Mouse (Mus musculus) embryonic stem cell, embryonic (primary cell): ENCODE data around the gene Des.

Source experiments
- CTCF ChIA-PET, 4 experiments: fragments of 300-600 bp in 2 of 4; fragments of 350-600 bp in 2 of 4; sonication (Branson Sonifier 250); formaldehyde crosslinking; loops; one replicate each; lab custom pipeline; 2022; ENCODE audit warnings: inconsistent platforms in 2 of 4; lab: Charles Lee
- POLR2A ChIA-PET, 4 experiments: fragments of 300-600 bp in 2 of 4; fragments of 350-600 bp in 2 of 4; sonication (Branson Sonifier 250); formaldehyde crosslinking; loops; one replicate each; lab custom pipeline; 2022; ENCODE audit warnings: antibody characterized with exemption in 4 of 4, inconsistent platforms in 1 of 4; lab: Charles Lee

Des gene

GRCm38 (mm10) chr1:75386149-75386548 lies 26.0 kb downstream of the Des start:
- ChIA-PET CTCF (interaction anchor here in 3 of 4 experiments (0.6 to 1.4 kb wide), 4 partner anchors 13 to 66 kb away, joined by 3 to 6 read pairs (median 4); no protein-coding TSS in a partner anchor), POLR2A (interaction anchor here in 2 of 4 experiments (0.8 to 1.3 kb wide), 2 partner anchors 14 to 54 kb away, joined by 3 read pairs; no protein-coding TSS in a partner anchor)

GRCm38 (mm10) chr1:75387469-75387928 lies 27.4 kb downstream of the Des start:
- CTCF ChIA-PET: interaction anchor here in 3 of 4 experiments (0.5 to 3.9 kb wide), 9 partner anchors 11 to 486 kb away, joined by 3 to 22 read pairs (median 4); no protein-coding TSS in a partner anchor
- POLR2A ChIA-PET: interaction anchor here in 2 of 4 experiments (0.8 to 1.5 kb wide), 5 partner anchors 17 to 92 kb away, joined by 3 to 5 read pairs (median 4); partner anchors contain the start of genes Chpf (in 1 of the 2) and Tmem198 (in 1 of the 2)

GRCm38 (mm10) chr1:75387929-75388897 lies 28.1 kb downstream of the Des start:
- CTCF ChIA-PET: interaction anchor here (0.5 to 3.9 kb wide), 13 partner anchors 10 to 487 kb away, joined by 3 to 22 read pairs (median 4); no protein-coding TSS in a partner anchor
- POLR2A ChIA-PET: interaction anchor here in 3 of 4 experiments (0.8 to 1.5 kb wide), 8 partner anchors 18 to 118 kb away, joined by 3 to 5 read pairs (median 4); partner anchors contain the start of genes Chpf (in 1 of the 3), Inha (in 1 of the 3), Obsl1 (in 1 of the 3) and Tmem198 (in 1 of the 3)

GRCm38 (mm10) chr1:75388898-75389515 lies 28.9 kb downstream of the Des start:
- CTCF ChIA-PET: interaction anchor here (0.9 to 3.9 kb wide), 13 partner anchors 8 to 88 kb away, joined by 3 to 22 read pairs (median 4); no protein-coding TSS in a partner anchor

GRCm38 (mm10) chr1:75393139-75393538 lies 33.0 kb downstream of the Des start:
- ChIA-PET CTCF (interaction anchor here (0.7 to 2.1 kb wide), 6 partner anchors 20 to 74 kb away, joined by 3 to 11 read pairs (median 5); no protein-coding TSS in a partner anchor), POLR2A (interaction anchor here in 3 of 4 experiments (0.6 to 1.3 kb wide), 4 partner anchors 11 to 174 kb away, joined by 3 to 7 read pairs (median 4); partner anchors contain the start of genes Gmppa (in 1 of the 3) and Tuba4a (in 1 of the 3))

More at GRCm38 (mm10) chr1:75388898-75389515, 28.9 kb downstream of the Des start:
- POLR2A ChIA-PET: interaction anchor here (0.8 to 1.5 kb wide), 7 partner anchors 9 to 117 kb away, joined by 3 to 5 read pairs (median 3); partner anchors contain the start of genes Dnpep (in 1 of the 4), Inha (in 1 of the 4) and Obsl1 (in 1 of the 4)

- ChIA-PET POLR2A (interaction anchor here in 3 of 4 experiments (0.6 to 1.3 kb wide), 3 partner anchors 11 to 77 kb away, joined by 4 to 7 read pairs (median 4); partner anchors contain the start of gene Gmppa (in 1 of the 3)), CTCF (interaction anchor here in 3 of 4 experiments (0.8 to 2.1 kb wide), 5 partner anchors 20 to 74 kb away, joined by 3 to 11 read pairs (median 6); no protein-coding TSS in a partner anchor)
Measured at GRCm38 (mm10) chr1:75393846-75394245, 33.7 kb downstream of the Des start.

- ChIA-PET CTCF (interaction anchor here (0.5 to 4.3 kb wide), 61 partner anchors 9 to 506 kb away, joined by 3 to 70 read pairs (median 4); partner anchors contain the start of genes Gmppa (in 2 of the 4), Cryba2 (in 1 of the 4), Des (in 1 of the 4) and Dnpep (in 1 of the 4)), POLR2A (interaction anchor here in 3 of 4 experiments (0.7 to 2.2 kb wide), 17 partner anchors 11 to 111 kb away, joined by 3 to 8 read pairs (median 3); partner anchors contain the start of genes Dnpep (in 1 of the 3), Gmppa (in 1 of the 3) and Tmem198 (in 1 of the 3))
Measured at GRCm38 (mm10) chr1:75398761-75399402, 38.8 kb downstream of the Des start.

- POLR2A ChIA-PET: interaction anchor here in 3 of 4 experiments (0.5 to 2.2 kb wide), 10 partner anchors 11 to 219 kb away, joined by 3 to 8 read pairs (median 4); partner anchors contain the start of genes Dnpep (in 1 of the 3) and Gmppa (in 1 of the 3)
- CTCF ChIA-PET: interaction anchor here (0.5 to 4.3 kb wide), 23 partner anchors 10 to 449 kb away, joined by 3 to 70 read pairs (median 9); partner anchors contain the start of genes Des (in 1 of the 4), Dnpep (in 1 of the 4) and Gmppa (in 1 of the 4)
Measured at GRCm38 (mm10) chr1:75399755-75400492, 39.8 kb downstream of the Des start.

GRCm38 (mm10) chr1:75400493-75401115 lies 40.5 kb downstream of the Des start:
- ChIA-PET POLR2A (interaction anchor here in 2 of 4 experiments (1.2 to 1.5 kb wide), 3 partner anchors 14 to 42 kb away, joined by 3 to 6 read pairs (median 3); no protein-coding TSS in a partner anchor), CTCF (interaction anchor here (0.6 to 4.3 kb wide), 12 partner anchors 11 to 76 kb away, joined by 3 to 70 read pairs (median 9); no protein-coding TSS in a partner anchor)

GRCm38 (mm10) chr1:75405547-75405946 lies 45.4 kb downstream of the Des start:
- CTCF ChIA-PET: interaction anchor here in 3 of 4 experiments (0.5 to 4.4 kb wide), 5 partner anchors 8 to 35 kb away, joined by 3 to 39 read pairs (median 7); no protein-coding TSS in a partner anchor
- POLR2A ChIA-PET: interaction anchor here in 1 of 4 experiments (0.6 to 0.8 kb wide), 2 partner anchors 31 to 516 kb away, joined by 3 read pairs; no protein-coding TSS in a partner anchor

- ChIA-PET CTCF (interaction anchor here in 1 of 4 experiments (4.4 kb wide), 1 partner anchor 9 kb away, joined by 39 read pairs; no protein-coding TSS in a partner anchor), POLR2A (no interaction called here)
Measured at GRCm38 (mm10) chr1:75406173-75406572, 46.0 kb downstream of the Des start.

- ChIA-PET POLR2A (interaction anchor here in 1 of 4 experiments (0.7 kb wide), 1 partner anchor 22 kb away, joined by 5 read pairs; no protein-coding TSS in a partner anchor), CTCF (interaction anchor here in 2 of 4 experiments (0.6 to 1.4 kb wide), 3 partner anchors 8 to 106 kb away, joined by 3 read pairs; no protein-coding TSS in a partner anchor)
Measured at GRCm38 (mm10) chr1:75407056-75407455, 46.9 kb downstream of the Des start.

- POLR2A ChIA-PET: interaction anchor here in 1 of 4 experiments (0.7 kb wide), 1 partner anchor 191 kb away, joined by 5 read pairs; no protein-coding TSS in a partner anchor
- CTCF ChIA-PET: interaction anchor here in 3 of 4 experiments (0.5 to 1.8 kb wide), 4 partner anchors 17 to 63 kb away, joined by 3 to 7 read pairs (median 3); no protein-coding TSS in a partner anchor
Measured at GRCm38 (mm10) chr1:75408210-75408609, 48.1 kb downstream of the Des start.

- ChIA-PET CTCF (interaction anchor here (0.7 to 6.6 kb wide), 7 partner anchors 10 to 57 kb away, joined by 3 to 70 read pairs (median 3); partner anchors contain the start of gene Gmppa (in 1 of the 4)), POLR2A (interaction anchor here in 3 of 4 experiments (0.6 to 2.1 kb wide), 3 partner anchors 11 to 159 kb away, joined by 3 to 5 read pairs (median 3); no protein-coding TSS in a partner anchor)
Measured at GRCm38 (mm10) chr1:75409950-75410349, 49.8 kb downstream of the Des start.
